Mouse (Mus musculus) cortical plate, adult 2 months (tissue): ENCODE measurements around the gene Rac1. TPM values are rescaled to one million over a fixed set of nuclear protein-coding genes. Genes with fewer than 3 reads are reported as not detected.

Experiments used
- H3K27ac ChIP-seq: fragments of 200-500 bp; 2 replicates; pipeline ENCODE4 v1.5.1; 2012; ENCODE audit warnings: low read length, control low read depth, inconsistent platforms; ENCODE audit not compliant: insufficient read depth
- H3K4me1 ChIP-seq: fragments of 200-500 bp; 2 replicates; pipeline ENCODE4 v1.6.1; 2011; ENCODE audit warnings: low read length; ENCODE audit not compliant: control insufficient read depth, insufficient read depth
- H3K4me3 ChIP-seq: fragments of 200-500 bp; 2 replicates; pipeline ENCODE4 v1.5.1; 2011; ENCODE audit warnings: mild to moderate bottlenecking, low read length, control low read depth; ENCODE audit not compliant: insufficient read depth
- CTCF ChIP-seq: fragments of 200-500 bp; IDR thresholded peaks from 2 replicates; pipeline ENCODE4 v1.5.1; 2011; ENCODE audit warnings: mild to moderate bottlenecking, control low read depth, low read length; ENCODE audit not compliant: insufficient read depth; ENCODE audit errors: extremely low read depth
- POLR2A ChIP-seq: fragments of 200-500 bp; IDR thresholded peaks from 2 replicates; pipeline ENCODE4 v1.6.1; 2011; ENCODE audit warnings: mild to moderate bottlenecking, low read length, control low read depth; ENCODE audit not compliant: insufficient read depth; ENCODE audit errors: extremely low read depth
- polyA plus RNA-seq: library from polyadenylated mRNA; depleted of rRNA; stranded (reverse); fragments of >200 nt; gene quantifications from 2 replicates; pipeline ENCODE4 v1.2.3, GENCODE M21; 2012

Rac1 gene
- polyA plus RNA-seq, 1 experiment = 529 TPM

GRCm38 (mm10) chr5:143477901-143478300, 49.9 kb downstream of the Rac1 start:
- no peak overlapping the region for H3K4me3 ChIP-seq
- H3K4me1 ChIP-seq = peaks cover 5% of the 10 kb centered on the region; the same call in 1 of the 2 replicates
- TF ChIP-seq CTCF (no peak), POLR2A (no peak)
- H3K27ac ChIP-seq = no peak overlapping the region

- Histone ChIP-seq H3K4me3 (no peak overlapping the region), H3K4me1 (peaks cover 8% of the 10 kb centered on the region), H3K27ac (no peak overlapping the region)
- TF ChIP-seq POLR2A (no peak), CTCF (no peak)
Measured at GRCm38 (mm10) chr5:143476013-143476412, 51.8 kb downstream of the Rac1 start.

DNA sequence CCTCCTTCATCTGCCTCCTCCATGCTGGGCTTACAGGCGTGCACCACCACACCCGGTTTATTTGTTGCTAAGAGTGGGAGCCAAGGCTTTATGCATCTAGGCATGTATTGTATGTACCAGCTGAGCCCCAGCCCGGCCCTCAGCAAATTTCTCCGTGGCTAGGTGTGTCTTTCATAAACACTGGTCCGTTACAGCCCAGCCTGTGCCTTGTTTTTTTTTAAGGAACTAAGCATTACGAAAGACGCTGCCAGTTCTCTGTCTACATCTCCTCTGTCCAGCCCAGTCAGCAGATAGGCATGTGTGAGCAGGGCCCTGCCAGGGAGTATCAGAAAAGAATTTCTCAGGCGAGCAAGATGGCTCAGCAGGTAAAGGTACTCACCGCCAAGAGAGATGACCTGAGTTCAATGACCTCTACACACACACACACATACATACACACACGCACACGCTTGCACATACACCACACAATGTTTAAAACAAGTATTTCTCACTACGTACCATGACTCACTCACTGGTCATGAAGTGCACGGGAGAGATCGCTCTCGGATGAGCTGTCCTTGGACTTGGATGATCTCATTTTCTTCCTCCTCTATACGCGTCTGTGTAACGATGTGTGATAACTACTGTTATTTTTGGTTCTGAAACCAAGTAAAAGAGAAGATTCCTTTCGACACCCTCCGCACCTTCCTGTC, 52.5 kb downstream of the Rac1 start:
- peak overlapping the region; percentile 66 for H3K27ac ChIP-seq
- no peak overlapping the region for H3K4me3 ChIP-seq
- TF ChIP-seq POLR2A (no peak), CTCF (no peak)
- H3K4me1 ChIP-seq = peaks cover 8% of the 10 kb centered on the region

DNA sequence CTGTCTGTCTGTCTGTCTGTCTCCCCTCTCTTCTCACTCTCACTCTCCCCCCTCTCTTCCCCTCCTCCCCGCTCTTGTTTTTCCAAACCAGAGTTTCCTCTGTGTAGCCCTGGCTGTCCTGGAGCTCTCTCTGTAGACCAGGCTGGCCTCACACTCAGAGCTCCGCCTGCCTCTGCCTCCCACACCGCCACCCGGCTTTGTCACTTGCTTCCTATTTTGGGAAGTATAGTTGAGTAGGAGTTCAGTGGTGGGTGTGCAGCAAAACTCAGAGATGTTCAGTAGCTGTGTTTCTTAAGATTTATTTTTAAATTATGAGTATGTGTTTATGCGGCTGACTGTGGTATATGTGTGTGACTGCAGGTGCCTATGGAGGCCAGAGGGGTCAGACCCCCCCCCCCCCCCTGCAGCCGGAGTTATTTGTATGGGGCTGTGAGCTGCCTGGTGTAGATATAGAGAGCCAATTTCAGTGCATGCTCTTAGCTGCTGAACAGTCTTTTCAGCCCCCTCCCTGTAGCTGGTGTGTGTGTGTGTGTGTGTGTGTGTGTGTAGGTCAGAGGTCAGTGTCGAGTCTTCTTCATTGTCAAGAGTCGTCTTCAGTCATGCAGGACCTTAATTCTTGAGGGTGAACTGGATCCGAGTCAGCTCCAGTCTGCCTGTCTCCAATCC, 55.8 kb downstream of the Rac1 start:
- Histone ChIP-seq H3K27ac (peak overlapping the region; percentile 83), H3K4me3 (no peak overlapping the region), H3K4me1 (peaks cover 8% of the 10 kb centered on the region)
- TF ChIP-seq CTCF (no peak), POLR2A (no peak)

- Histone ChIP-seq H3K27ac (peak overlapping the region; percentile 80), H3K4me3 (no peak overlapping the region), H3K4me1 (peaks cover 8% of the 10 kb centered on the region)
- no peak for TF ChIP-seq POLR2A
- TF ChIP-seq CTCF = no peak
Measured at GRCm38 (mm10) chr5:143471165-143471546, 56.7 kb downstream of the Rac1 start.

GRCm38 (mm10) chr5:143470421-143471164, 57.2 kb downstream of the Rac1 start:
- Histone ChIP-seq H3K27ac (peak overlapping the region; percentile 80), H3K4me3 (no peak overlapping the region), H3K4me1 (peaks cover 10% of the 10 kb centered on the region)
- TF ChIP-seq POLR2A = no peak
- no peak for TF ChIP-seq CTCF

DNA sequence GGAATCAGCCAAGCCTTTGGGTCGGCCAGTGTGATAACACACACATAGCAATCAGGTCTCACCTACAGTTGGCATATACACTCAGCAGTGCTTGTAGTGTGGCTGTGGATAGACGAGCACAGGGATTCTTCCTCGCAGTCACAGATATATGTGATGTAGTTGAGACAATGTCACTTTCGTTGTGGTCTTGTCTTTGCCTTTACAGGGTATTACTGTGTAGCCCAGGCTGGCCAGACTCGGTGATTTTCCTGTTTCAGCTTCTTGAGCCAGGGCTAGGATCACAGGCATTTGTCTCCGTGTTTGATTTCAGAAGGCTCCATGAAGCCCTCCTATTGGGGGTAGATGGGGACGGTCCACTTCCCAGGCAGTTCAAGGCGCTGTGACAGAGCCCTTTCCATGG, 58.2 kb downstream of the Rac1 start:
- TF ChIP-seq POLR2A (no peak), CTCF (no peak)
- Histone ChIP-seq H3K4me1 (peaks cover 8% of the 10 kb centered on the region), H3K27ac (no peak overlapping the region), H3K4me3 (no peak overlapping the region)

- Histone ChIP-seq H3K4me1 (peaks cover 5% of the 10 kb centered on the region), H3K4me3 (no peak overlapping the region), H3K27ac (no peak overlapping the region)
- TF ChIP-seq CTCF (no peak), POLR2A (no peak)
Measured at GRCm38 (mm10) chr5:143467931-143468330, 59.9 kb downstream of the Rac1 start.

DNA sequence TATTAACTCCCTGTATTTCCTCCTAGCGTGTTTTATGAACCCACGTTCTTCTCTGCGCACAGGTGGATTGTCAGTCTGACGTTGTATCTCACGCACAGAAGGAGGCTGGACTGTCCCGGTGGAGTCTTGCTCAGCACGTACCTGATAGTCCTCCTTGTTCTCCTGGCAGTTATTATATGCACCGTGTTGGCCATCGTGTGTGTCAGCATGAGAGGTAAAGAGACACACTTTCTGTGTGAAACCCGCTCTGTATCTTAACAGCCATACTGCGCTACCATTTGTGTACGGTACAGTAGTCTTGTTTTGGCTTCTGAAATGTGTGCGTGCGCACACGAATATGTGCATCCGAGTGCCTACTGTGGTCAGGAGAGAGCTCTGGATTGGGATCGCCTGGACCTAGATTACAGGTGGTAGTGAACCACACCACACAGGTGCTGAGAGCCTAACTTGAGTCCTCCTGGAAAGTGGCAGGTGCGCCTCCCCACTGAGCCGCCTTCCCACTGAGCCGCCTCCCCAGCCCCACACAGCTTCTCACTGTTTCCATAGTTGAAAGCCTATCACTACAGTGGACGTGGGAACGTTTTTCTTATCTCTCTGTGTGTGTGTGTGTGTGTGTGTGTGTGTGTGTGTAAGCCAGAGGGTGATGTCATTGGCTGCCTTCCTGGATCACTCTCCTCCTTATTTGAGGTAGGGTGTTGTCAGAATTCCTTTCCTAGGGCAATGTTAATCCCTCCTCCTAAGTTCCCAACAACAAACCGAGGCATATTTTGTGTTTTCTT, 60.8 kb downstream of the Rac1 start:
- peaks cover 5% of the 10 kb centered on the region for H3K4me1 ChIP-seq
- TF ChIP-seq CTCF = no peak
- no peak for TF ChIP-seq POLR2A

More for the DNA sequence above, 60.8 kb downstream of the Rac1 start:
- H3K27ac ChIP-seq = no peak overlapping the region
- H3K4me3 ChIP-seq = no peak overlapping the region
